Mouse (Mus musculus) CD4-positive naive resting alpha-beta T cell, adult 76 days (primary cell): ENCODE measurements around the gene Ccdc32. TPM values are rescaled to one million over a fixed set of nuclear protein-coding genes. Genes with fewer than 3 reads are reported as not detected.

Source experiments
- total RNA-seq: library from RNA; stranded (reverse); gene quantifications from one replicate; pipeline ENCODE4 v1.2.4, GENCODE M21; 2023

The Ccdc32 gene
- 12.1 TPM for total RNA-seq

GRCm38 (mm10) chr2:119028941-119029551, at the start of gene Ccdc32:
Gene Ccdc32, minus strand, starts transcription at chr2:119029393.

DNA sequence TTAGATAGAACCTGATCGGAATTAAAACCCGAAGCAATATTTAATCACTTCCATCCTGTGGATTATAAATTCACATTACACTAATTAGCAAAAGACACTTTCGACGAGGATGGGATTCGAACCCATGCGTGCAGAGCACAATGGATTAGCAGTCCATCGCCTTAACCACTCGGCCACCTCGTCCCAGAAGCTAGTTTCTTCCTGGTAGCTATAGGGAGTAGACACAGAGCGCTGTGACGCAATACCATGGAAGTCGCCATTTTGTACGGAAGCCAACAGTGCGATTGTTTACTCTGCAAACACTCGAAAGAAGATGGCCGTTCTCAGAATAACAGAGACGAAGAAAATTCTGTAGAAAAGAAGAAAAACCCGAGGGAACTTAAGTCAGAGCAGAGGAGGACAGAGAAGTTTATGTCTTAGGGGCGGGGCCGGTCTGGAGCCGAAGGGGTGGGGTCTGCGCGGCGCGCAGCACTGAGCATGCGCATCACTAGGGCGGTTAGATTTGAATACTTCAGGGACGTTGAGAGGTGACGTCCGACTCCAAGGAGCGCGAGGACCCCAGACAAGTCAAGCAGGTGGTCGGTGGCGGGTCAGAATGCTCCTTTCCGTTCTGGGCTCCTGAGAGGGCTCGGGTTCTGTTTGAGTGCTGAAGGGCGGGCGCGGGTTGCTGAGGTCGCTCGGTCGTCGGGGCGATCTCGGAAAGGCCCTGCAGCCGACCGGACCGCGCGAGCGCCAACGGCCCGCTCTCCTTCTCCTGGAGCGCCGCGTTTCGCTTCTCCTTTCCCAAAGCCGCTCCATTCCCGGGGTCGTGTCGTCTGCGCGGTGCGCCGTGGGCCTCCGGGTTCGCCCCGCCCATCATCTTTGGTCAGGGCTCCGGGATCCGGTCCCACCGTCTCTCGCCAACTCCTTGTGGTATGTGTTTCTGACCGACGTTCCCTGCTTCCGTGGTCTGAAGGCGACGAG, 17.7 kb upstream of the Ccdc32 start, which contains the start of gene Knl1:
TSS of gene Knl1 (plus strand) at position 471 of the 963 bp plus-strand sequence.

DNA sequence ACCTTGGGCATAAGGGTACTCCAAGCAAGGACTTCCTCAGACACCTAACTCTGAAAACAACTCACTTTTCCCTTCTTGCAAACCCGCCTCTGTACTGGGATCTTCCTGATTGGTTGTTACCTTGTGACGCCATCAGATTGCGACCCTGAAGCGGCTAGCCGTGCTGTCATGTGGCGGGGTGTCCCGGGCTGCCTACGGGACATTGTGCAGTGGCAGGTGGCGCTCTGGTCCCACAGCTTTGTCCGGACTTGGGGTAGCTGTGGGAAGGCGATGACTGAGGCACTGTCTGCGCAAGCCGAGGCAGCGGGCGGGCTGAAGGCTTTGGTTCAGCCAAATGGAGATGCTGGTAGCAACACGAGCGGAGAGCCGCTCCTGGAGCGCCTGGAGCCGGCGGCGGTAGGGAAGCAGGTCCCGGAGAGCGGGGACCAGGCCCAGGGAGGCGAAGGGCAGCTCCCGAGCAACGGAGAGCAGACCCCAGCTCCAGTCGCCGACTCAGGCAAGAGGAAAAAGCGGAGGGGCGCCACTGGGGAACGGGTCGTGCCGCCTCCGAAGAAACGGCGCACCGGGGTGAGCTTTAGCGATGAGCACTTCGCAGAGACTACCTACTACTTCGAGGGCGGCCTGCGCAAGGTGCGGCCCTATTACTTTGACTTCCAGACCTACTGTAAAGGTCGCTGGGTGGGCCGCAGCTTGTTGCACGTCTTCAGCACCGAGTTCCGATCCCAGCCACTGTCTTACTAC, 5.6 kb upstream of the Ccdc32 start, which contains the start of gene Rpusd2:
TSS of gene Rpusd2 (plus strand) at position 135 of the 741 bp plus-strand sequence.

Other genes starting within 250 kb of the Ccdc32 start
- gene Disp2, start 249.7 kb downstream of the Ccdc32 start, total RNA-seq: not detected
- 5.5 TPM for gene Knstrn, start 215.4 kb downstream of the Ccdc32 start, total RNA-seq
- 65.2 TPM for gene Ivd, start 167.4 kb downstream of the Ccdc32 start, total RNA-seq
- 33.9 TPM for gene Bahd1, start 129.0 kb downstream of the Ccdc32 start, total RNA-seq
- 1.3 TPM for gene Chst14, start 102.9 kb downstream of the Ccdc32 start, total RNA-seq
- 15.2 TPM for gene Rpusd2, start 5.4 kb upstream of the Ccdc32 start, total RNA-seq
- gene Knl1, start 17.7 kb upstream of the Ccdc32 start, total RNA-seq: 1.8 TPM
- gene Rad51, start 83.4 kb upstream of the Ccdc32 start, total RNA-seq: 2.1 TPM
- 27.6 TPM for gene Rmdn3, start 127.6 kb upstream of the Ccdc32 start, total RNA-seq
- gene Gchfr, start 138.4 kb upstream of the Ccdc32 start, total RNA-seq: not detected
- 1.4 TPM for gene Gm14137, start 145.1 kb upstream of the Ccdc32 start, total RNA-seq
- 20.8 TPM for gene Zfyve19, start 179.2 kb upstream of the Ccdc32 start, total RNA-seq
- 24.9 TPM for gene Dnajc17, start 179.4 kb upstream of the Ccdc32 start, total RNA-seq
- not detected for gene Ppp1r14d, start 200.5 kb upstream of the Ccdc32 start, total RNA-seq
- gene Spint1, start 208.0 kb upstream of the Ccdc32 start, total RNA-seq: not detected
- gene Rhov, start 241.9 kb upstream of the Ccdc32 start, total RNA-seq: 0.32 TPM